Mouse (Mus musculus) spleen, adult 10 weeks (tissue): ENCODE data around the gene Uap1. TPM values are rescaled to one million over a fixed set of nuclear protein-coding genes. Genes with fewer than 3 reads are reported as not detected.

Source experiments
- polyA plus RNA-seq: library from polyadenylated mRNA; stranded (reverse); fragments of 350-450 nt; fragmentation: Illumina TruSeq; extraction: RNeasy Lipid Tissue Mini Kit (QIAGEN cat#74804); gene quantifications from one replicate; pipeline ENCODE4 v1.2.3, GENCODE M21; 2015; ENCODE audit warnings: low replicate concordance; ENCODE audit not compliant: insufficient read depth

The Uap1 gene
- polyA plus RNA-seq, result 47.0 TPM

DNA sequence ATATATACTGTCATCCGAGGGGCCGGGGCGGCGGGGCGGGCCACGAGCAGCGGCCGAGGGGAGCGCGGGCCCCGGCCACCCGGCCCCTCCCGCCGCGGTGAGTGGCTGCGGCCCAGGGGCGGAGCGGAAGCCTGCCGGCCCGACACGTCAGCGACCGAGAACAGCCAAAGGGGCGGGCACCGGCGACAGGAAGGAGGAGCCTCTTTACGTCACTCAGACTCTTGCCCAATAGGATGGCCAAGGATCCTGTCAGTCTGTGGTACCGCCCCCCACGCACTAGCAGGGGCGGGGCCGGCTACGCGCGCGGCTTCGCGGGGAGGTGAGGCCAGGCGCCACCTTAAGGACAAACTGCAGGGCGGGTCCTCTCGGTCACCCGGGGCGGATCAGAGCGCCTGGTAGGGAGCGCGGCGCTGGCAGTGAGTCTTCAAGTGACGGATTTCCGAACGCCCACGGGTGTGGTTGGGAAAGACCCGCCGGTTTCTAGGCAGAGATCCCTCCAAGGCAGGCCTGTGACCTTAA, at the start of gene Uap1:
Gene Uap1, minus strand, starts transcription at position 144 of the 519 bp plus-strand sequence.

DNA sequence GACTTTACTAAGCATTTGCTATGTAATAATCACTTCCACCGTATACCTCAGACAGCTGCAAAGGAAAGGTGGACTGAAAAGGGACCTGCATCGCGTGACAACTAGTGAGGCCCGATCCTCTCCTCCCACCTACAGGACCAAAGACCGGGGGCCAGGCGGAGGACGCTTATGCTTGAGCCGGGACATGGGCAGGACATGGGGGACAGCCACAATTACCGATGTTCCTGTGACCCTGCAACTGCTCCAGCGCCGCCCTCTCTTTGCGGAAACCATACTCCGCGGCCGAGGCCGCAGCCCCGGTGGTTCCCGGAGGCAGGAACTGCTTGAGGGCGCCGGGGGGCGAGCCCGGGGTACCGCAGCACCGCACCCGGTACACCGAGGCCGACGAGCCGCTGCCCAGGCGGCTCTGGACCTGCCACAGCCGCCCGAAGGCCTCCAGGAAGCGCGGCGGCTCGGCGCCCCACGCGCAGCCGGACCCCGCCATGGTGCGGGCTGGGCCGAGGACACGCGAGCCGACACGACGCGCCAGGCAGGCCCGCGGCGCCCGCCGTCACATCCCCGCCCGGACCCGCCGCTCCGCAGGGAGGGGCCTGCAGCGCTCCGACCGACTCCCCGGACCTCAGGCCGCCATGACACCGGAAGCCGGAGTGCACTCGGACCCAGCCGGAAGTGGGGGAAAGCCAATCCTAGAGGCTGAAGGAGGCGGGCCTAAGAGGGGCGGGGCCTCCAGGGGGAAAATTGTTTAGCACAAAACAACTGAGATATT, 40.2 kb upstream of the Uap1 start, which contains the start of gene Uhmk1:
Gene Uhmk1, minus strand, starts transcription at position 641 of the 766 bp plus-strand sequence.

DNA sequence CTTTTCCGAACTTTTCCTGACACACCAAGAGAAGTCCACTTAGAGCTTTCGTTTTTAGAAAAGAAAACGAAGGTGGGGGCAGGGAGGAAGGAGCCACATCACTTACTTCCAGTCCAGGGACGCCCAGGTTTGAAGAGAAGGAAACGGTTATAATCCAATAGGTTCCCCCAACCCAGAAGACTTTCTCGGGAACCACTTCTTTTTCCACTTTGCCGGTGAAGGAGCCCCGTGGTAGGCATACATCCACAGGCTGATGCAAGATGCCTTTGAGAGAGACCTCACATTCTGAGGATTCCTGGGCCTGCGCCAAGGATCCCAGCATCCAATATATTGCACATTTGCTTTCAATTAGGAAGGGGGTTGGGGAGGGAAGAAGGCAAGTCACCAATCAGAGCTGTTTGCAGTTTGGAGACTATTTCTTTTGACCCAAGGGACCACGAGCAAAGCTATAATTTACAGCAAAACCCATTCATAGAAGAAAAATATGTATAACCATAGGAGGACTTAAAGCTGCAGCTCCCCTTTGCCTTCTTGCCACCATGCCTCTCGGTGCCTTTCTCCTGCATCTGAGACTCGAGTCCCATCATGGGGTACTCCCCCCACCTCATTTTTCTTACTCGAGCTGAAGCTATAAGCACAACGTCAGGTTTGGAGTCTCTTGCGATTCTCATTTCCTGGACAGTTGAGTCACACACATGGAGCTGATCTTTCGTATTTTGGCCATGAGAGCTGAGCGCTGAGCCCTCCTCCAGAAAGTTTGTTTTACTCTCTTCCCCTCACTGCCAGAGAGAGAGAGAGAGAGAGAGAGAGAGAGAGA, 64.0 kb downstream of the Uap1 start, which contains the start of gene Ddr2:
Gene Ddr2, minus strand, starts transcription at position 247 of the 817 bp plus-strand sequence.

Other genes starting within 250 kb of the Uap1 start
- 1.1 TPM for gene Ccdc190, start 246.3 kb downstream of the Uap1 start, polyA plus RNA-seq
- gene Hsd17b7, start 205.7 kb downstream of the Uap1 start, polyA plus RNA-seq, result 7.4 TPM
- 10.9 TPM for gene Ddr2, start 64.2 kb downstream of the Uap1 start, polyA plus RNA-seq
- gene Uhmk1, start 40.4 kb upstream of the Uap1 start, polyA plus RNA-seq, result 86.1 TPM
- 0.08 TPM for gene Sh2d1b2, start 57.8 kb upstream of the Uap1 start, polyA plus RNA-seq
- gene Sh2d1b1, start 102.4 kb upstream of the Uap1 start, polyA plus RNA-seq, result 13.2 TPM
- gene Gm7694, start 131.4 kb upstream of the Uap1 start, polyA plus RNA-seq, result 4.9 TPM
- not detected for gene Spata46, start 133.8 kb upstream of the Uap1 start, polyA plus RNA-seq